Mouse (Mus musculus): Measurements from ENCODE around the gene Cdc42ep4.

Gene Cdc42ep4

DNA sequence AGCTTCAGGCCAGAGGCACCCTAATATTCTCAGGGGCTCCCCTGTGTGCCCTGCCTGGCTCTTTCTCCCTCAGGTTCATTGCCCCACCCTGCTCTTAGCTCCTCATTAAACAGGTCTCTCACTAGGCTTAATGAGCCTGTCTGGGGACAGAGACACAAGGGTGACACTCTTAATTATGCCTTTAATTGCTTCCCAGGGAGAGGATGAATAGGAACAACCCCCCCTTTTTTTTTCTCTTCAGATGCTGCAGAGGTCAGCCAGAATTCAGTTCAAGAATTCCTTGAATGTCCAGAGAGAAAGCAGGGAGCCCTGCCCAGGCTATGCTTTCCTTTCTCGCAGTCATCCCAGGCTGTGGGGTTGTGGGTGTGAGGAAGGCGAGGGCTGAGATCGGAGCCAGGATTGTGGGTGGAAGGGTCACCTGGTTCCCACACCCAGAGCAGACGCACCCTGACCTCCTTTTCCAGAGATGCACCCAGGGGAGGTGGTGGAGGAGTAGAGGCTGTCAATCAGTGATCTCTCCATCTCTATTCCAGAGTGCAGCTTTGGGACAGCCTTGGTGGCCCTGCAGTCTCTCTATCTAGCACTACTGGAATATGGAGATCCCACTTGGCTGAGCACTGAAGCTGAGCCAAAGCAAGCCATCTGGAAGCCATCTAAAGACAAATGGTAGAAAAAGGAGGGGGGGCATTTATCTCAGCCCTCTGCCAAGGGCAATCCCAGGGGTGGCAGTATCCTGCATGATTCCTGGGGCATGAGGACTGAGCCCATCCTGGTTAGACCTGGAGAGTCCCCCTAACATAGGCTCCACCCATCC, 26.2 kb downstream of the Cdc42ep4 start:
- DNase-seq (ENCODE audit: low read depth, low spot score), result no peak

DNA sequence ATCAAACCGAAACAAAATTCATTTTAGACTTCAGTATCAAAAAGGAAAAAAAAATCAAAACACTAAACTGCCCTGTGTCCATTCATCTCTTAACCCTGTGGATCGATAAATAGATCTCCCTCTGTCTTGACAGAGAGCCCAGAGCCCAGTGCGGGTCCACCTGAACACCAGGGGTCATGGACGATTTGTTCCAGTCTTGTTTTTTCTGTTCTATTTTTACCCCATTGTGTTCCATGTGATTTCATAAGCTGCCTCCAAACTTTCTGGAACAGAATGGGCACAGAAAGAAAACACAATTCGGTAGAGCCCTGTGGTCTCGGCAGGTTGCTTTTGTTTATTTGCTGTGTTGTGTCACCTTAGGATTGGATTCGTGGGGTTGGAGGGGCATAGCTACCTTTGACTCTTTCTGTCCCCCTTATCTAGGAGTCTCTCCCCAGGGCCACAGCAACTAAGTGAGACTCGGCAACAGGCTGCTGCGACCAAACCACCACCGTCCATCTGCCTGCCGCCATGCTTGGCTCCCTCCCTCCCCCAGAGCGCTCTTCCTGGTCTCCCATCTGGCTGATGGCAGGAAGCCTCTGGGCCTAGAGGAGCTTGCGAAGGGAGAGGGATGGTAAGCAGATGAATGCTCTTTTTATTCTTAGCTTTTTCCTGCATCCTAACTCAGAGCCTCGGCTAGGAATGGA, 29.1 kb downstream of the Cdc42ep4 start:
- no peak for DNase-seq (ENCODE audit: low read depth, low spot score)

DNA sequence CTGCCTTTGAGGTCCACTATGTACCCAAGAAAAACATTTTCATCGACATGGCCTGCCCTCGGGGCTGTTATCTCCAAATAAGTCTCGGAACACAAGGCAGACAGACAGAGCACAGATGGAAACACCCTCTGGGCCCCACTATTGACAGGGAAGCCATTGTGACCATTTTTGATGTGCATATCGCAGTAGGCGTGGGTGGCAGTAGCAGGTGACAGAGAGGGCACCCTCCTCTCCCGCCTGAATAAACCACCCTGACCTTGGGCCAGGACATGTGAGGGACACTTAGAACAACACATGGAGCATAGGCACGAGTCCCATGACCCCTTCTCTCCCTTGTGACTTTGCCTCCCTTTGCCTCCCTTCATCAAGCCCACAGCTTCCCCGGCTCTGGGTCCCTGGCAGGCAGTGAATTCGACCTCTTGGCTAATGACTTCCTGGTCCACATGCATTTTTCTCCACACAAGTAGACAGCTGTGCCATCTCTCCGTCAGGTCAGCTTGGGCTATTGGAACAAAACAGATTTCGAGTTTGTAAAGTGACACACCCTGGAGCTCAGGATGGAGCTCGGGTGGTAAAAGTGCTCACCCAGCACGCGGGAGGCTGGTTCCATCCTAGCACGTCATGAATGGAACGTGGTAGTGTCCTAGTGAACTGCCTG, 33.8 kb downstream of the Cdc42ep4 start:
- no peak for DNase-seq (ENCODE audit: low read depth, low spot score)

DNA sequence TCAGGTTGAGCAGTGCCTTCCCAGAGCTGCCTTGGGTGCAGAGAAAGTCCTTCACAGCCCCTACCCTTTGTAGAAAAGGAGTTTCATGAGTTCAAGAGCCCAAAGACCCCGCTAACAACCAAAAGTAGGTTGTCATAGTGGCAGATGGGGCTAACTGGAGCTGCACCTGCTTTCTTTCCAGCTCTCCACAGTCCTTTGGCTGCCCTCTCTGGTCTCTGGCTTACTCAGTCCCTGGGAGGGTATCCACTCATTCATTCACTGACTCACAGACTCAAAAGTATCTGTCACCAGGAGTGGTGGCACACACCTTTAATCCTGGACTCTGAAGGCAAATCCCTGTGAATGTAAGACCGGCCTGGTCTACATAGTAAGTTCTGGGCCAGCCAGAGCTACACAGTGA, 35.5 kb downstream of the Cdc42ep4 start:
- DNase-seq (ENCODE audit: low read depth, low spot score), result no peak

DNA sequence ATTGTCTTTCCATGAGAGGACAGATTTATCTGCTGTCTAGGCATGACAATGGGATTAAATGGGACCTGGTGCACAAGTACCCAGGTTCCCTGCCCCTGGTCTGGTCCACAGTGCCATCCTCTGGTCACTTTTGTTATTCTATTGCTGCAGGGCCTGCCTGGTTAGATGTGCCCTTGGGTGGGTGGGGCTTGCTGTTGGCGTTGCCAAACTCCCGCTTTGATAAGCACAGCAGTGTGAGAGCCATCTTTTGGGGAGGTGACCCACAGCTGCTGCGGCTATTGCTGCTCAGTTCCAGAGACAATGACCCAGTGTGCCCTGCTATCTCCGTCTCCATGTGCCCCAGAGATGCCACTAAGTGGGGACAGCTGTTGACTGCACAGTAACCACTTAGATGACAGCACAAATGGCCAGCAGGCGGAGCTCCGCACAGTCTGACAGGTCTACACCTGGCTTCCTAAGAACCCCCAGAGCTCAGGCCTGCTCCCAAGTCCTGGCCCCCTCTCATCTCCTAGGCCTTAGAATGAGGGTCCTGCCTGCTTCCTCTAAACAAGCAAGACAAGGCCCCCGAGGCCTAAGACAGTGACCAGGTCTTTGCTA, 36.5 kb downstream of the Cdc42ep4 start:
- no peak for DNase-seq (ENCODE audit: low read depth, low spot score)

DNA sequence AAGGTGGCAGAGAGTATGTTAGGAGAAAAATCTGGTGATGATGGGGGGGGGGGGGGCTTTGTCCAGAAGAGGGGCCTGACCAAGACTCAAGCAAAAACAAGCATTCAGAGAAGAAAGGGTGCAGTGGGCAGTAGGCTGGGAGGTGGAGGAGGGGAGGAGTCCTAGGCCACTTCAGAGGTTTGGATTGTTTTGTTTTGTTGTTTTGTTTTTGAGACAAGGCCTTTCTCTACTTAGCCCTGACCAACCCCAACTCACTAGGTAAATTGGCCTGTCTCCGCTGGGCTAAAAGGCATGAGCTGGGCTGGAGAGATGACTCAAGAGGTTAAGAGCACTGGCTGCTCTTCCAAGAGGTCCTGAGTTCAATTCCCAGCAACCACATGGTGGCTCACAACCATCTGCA, 40.6 kb downstream of the Cdc42ep4 start:
- DNase-seq (ENCODE audit: low read depth, low spot score), result no peak

DNA sequence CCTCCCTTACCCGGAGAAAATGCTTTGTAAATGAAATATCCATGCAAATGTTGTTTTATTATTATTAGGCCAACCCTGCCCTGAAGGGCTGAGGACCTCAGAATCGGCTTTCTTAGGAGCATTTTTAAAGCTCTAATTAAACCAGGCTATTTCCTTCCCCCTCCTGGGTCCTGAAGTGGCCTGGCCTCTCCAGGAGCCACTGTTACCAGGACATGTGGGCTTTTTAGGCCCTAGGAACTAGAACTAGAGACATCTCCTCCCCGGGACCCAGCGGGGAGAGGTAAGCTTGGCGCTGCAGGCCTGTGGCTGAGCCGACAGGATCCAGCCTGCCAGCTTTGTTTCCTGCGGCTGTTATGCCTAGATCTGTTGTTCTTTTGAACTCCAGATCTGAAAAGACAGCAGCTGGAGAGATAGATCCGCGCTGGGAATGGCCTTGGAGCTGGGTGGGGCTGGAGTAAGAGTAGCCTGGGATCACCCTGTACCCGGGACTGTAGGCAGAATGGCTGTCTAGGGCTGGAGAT, 41.4 kb downstream of the Cdc42ep4 start:
- no peak for DNase-seq (ENCODE audit: low read depth, low spot score)

DNA sequence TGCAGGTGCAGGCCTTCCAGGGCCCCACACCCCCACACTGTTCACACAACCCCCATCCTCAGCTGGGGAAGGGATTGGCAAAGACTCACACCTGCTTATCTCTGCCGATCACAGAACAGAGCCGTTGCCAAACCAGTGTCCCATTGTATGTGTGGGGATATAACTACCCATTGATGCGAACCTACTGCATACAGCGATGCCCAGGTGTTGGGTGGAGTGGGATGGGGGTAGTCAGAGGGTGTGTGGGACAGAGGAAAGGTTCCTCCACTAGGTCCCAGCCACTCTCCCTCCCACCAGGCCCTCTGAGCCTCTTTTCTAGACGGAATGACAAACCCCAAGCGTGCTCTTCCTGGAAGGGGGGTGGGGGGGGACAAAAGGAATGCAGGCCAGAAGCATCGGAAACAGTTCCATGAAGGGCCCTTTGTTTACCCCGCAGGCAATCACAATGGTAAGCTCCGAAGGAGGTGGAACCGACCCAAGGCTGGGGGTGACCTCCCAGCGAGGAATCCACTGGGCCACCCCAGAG, 41.9 kb downstream of the Cdc42ep4 start, which contains the start of gene Cpsf4l:
Cpsf4l (minus strand) TSS at position 287 of the 526 bp plus-strand sequence.
- DNase-seq (ENCODE audit: low read depth, low spot score), result no peak

DNA sequence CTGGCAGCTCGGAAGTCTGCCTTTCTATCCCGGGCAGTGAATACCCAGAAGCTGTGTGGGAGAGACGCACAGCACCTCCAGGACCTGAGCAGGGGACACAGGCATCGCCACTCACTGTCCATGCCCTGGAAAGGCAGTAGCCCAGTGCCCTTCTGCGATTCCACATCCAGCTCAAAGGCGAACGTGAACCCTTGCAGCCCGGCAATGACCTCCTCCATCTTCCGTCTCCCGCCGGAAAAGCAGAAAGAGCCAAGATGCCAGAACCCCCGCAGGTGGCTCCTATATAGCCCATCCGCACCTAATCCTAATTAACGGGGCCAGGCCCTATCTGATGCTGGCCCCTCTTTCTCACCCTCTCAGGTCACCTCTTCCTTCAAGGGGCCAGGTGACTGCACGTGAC, 42.4 kb downstream of the Cdc42ep4 start:
- no peak for DNase-seq (ENCODE audit: low read depth, low spot score)

DNA sequence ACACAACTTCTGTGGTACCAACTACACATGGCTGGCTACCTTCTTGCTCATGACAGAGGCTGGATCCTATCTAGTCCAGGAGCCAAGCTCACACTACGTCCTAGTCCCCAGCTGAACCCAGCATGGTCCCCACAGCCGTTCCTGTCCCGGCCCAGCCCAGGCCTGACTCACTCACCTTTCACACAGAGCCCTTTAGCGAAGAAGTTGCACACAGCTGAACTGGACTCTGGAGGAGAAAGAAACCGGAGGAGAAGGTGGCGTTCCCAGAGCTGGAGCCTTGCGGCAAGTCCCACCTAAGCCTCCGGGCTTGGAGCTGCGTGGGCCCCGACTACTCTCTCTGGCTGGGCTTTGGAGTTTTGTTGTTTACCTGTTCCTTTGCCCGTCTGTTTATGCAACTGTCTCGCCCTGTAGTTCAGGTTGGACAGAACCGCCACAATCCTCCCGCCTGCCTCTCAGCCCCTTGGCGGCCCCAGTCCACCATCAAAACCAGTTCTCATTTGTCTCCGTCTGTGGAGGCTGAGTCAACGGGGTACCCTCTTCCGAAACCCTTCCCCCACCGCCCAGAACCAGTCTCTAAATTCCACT, 43.0 kb downstream of the Cdc42ep4 start:
- no peak for DNase-seq (ENCODE audit: low read depth, low spot score)

DNA sequence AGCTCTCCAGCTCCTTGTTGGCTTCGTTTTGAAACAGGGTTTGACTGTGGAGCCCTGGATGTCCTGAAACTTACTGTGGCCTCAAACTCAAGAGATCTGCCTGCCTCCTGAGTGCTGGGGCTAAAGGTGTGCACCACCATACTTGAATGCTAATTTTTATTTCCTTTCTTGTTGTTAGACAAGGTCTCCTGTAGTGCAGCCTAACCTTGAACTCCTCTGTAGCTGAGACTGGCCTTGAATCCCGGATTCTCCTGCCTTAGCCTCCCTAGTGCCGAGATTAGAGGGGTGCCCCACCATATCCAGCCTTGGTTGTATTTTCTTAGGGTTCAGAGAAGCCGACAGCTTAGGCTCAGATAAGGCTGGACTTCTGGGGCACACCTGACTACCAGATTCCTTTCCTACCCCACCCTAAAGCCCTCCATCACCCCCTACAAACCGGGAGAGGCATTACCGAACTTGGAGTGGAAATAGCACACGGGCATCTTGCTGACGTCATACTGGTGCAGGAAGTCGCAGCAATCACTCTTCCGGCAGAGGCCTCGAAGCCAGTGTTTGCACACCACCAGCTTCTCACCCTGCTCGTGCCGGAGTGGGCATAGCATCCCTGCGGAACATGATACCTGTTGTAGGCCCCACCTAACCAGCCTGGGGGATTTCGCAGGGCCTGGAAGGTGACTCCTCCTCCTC, 45.6 kb downstream of the Cdc42ep4 start:
- DNase-seq (ENCODE audit: low read depth, low spot score), result no peak

DNA sequence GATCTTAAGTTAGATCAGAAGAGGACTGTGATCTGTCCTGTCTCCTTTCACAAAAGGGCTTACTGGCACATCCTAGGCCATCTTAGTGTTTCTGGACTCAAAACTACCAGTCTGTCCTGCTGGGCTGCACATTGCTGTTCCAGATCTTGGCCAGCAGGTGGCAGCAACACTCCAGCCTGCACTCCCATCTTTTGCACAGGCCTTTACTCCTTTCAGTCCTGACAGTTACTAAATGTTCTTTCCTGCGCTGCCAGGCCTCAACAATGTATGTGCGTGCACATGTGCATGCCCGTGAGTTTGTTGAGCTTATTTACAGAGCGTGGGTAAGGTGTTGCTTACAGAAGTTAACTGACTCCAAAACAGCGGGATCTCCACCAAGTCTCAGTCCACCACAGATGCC, 47.9 kb downstream of the Cdc42ep4 start:
- DNase-seq (ENCODE audit: low read depth, low spot score), result peak; percentile 60

DNA sequence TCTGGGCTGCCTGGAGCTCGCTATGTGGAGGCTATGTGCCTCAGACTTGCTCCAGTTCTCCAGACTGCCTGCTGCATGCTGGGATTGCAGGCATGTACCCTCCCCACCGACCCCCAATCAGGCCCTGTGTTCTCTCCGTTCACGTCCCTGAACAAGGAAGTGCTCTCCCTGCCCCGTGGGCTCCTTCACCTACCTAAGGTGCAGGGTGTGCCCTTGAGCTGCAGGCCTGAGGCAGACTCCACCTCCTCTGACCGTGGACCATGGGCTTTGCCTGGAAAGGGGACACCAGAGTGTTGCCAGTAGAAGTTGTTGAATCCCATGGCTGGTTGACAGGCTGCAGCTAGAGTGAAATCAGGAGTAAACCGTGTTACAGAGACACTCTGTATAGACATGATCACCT, 52.0 kb downstream of the Cdc42ep4 start:
- DNase-seq (ENCODE audit: low read depth, low spot score), result no peak

DNA sequence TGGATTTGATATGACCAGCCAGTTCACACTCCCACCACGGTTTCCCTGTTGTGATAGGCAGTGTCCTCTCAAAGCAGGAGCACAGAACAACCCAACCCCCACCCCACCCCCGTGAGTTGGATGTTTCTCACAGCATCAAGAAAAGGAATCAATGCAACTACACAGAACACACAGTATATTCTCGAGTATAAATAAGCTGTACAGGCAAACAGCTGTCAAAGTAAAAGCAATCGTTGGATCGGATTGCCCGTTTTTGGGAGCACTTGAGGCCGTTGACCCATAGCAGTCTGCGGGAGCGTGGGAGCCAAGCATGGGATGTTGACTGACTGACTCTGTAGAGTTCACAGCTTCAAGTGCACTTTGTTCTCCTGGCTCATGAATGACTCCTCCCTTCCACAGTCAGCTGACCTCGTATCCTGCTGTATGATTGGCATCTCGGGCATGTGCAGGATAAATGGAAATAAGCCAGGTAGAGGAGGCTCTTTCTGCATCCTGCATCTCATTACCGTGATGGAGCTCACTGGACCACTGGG, 53.6 kb downstream of the Cdc42ep4 start:
- DNase-seq (ENCODE audit: low read depth, low spot score), result no peak

DNA sequence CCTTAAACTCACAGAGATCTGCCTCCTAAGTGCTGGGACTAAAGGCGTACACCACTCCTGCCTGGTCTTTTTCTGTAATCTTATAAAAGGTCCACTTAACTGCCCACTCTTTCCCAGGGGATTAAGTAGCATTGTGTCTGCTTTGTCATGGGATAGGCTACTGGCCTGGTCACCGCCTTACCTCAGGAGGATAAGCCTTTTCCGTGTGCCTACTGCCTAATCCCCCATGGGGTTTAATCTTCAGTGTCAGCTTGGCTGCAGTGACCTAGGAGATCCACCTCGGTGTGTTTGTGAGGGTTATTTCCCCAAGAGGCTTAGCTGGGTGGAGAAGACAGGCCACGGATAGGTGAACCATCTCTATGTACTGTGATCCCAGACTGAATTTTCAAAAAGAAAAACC, 54.1 kb downstream of the Cdc42ep4 start:
- peak; percentile 62 for DNase-seq (ENCODE audit: low read depth, low spot score)

DNA sequence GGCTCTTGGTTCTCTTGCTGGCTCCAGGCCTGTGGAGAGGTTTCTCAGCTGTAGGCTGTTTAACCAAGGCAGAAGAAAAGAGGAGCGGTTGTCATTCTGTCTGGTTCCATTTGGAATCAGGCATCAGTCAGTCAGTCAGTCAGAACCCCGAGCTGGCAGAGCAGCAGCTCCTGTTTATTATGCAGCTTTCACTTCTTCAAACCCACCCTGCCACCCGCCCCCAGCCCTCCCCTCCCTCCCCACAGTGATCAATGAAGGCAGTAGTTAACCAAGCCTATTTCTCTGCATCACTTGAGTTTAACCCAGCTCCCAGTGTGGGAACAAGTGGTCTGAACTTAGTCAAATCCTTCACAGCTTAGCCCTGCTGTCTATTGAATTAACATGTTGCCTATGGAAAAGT, 59.8 kb downstream of the Cdc42ep4 start:
- no peak for DNase-seq (ENCODE audit: low read depth, low spot score)

DNA sequence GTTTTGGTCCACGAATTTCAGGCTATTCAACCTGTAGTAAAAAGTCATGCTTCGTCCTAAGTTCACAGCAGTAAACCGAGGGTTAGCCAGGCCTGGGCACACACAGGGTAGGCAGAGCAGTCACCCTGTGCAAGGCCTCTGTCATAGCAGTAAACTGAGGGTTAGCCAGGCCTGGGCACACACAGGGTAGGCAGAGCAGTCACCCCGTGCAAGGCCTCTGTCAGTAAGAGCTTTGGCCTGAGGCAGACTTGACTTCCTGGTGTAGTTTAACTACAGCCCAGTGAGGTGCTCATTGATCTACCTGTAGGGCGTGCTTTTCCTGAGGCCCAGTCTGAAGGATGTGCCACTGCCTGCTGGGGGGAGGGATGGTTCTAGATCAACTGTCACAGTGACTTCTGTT, 60.4 kb downstream of the Cdc42ep4 start:
- no peak for DNase-seq (ENCODE audit: low read depth, low spot score)

DNA sequence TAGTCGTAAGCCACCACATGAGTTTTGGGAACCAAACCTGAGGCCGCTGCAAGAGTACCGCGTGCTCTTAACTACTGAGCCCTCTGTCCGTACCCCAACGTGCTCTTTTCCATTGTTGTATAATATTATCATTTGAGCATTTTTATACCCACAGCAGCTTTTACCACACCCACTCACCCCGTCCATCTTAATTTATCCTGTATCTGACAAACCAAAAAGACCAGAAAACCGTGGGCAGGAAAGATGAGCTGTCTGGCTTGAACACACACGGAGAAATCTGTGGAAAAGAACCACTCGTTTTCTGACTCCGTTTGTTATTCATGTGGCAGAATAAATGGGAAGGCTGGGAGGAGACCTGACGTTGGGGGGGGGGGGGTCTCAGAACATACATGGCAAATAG, 61.2 kb downstream of the Cdc42ep4 start:
- DNase-seq (ENCODE audit: low read depth, low spot score), result no peak

DNA sequence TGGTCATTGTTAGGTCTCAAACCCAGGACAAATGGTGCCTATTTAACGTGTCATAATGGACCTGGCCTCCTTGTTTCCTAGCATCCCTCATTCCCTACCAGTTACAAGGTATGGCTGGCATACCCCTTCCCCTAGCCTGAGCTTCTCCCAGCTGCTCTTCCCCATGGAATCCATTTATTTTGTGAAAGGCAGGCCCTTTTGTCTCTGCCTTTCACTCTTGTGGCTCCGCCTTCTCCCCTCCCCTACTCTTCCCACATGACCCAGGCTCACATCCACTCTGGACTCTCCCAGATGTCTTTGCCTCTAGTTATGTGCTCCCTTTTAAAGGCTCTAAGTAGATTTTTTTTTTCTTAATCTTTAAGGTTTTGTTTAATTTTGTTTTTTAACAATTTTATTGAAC, 64.7 kb downstream of the Cdc42ep4 start:
- no peak for DNase-seq (ENCODE audit: low read depth, low spot score)

DNA sequence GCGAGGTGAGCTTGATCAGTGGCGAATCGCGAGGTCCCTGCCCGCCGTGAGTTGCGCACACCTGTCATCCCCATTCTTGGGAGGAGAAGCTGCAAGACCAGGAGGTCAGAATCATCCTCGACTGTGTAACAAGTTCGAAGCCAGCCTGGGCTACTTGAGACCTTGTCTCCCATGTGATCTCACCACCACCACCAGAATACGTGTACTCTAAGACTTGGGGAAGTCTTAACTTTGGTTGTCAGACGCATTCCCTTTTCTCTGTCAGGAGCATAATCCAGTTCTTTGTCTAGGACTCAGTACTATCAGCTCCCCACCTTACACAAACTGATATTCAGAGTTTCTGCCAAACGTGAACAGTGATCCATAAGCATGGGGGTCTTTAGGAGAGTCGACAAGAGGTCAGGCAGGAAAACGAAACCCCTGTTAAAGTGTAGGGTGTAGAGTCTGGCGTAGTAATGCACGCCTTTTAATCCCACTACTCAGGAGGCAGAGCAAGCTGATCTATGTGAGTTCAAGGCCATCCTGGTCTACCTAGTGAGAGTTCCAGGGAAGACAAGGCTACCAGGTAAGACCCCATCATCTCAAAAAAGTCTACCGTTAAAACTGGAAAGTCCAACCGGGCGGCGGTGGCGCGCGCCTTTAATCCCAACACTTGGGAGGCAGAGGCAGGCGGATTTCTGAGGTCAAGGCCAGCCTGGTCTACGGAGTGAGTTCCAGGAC, 66.8 kb downstream of the Cdc42ep4 start:
- no peak for DNase-seq (ENCODE audit: low read depth, low spot score)

Data from retina, postnatal 7 days (tissue).